Mouse (Mus musculus): ENCODE data around the gene Ccdc30.

GRCm38 (mm10) chr4:119297361-119297760 is 118.0 kb downstream of the Ccdc30 start:
- TF ChIP-seq CTCF (IDR thresholded peaks at IDR 0.05; ENCODE audit: low read depth) (no peak), EP300 (optimal IDR thresholded peaks at IDR 0.05) (no peak)

Measured in stomach, postnatal 0 days (tissue).